ENCODE assay signal across 7 mouse cellular contexts in the genomic region with DNA sequence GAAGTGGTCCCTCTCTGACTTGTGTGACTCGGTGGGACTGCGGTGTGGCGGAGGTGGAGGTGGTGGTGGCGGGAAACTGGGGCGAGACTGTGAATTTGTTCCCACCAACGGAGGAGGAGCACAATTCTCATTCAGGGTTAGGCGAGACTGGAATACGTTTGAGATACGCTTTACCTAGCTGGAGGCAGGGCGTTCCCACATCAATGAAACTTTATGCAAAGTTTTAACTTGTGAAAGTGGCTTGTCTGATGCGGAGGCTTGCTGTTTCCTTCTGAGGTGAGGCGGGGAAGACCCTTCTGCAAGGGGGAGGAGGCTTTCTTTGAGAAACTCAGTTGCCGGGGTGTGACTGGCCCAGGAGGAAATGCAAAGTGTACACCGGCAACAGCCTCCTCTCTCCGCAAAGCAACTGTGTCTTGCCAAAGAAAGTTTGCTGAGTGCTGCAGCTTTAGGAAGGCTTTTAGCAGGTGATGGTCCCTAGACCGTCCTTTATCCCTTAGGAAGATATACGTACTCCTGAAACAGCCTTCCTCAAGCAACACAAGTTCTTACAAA. TPM values are rescaled to one million over a fixed set of nuclear protein-coding genes. Genes with fewer than 3 reads are reported as not detected.
A peak's percentile ranks its signal among the peaks of the same experiment; 100 is the strongest.
DNase-seq lines count a peak whose midpoint lies in the region; ATAC-seq lines count a peak whose summit lies in the region.

No protein-coding gene starts in this region.

- H3K4me3 ChIP-seq in liver, embryonic 13.5 days (replicated peaks) = peak overlapping the region; percentile 72
- H3K4me3 ChIP-seq in neural tube, embryonic 13.5 days = peak overlapping the region; percentile 76

- peak overlapping the region; percentile 80 for H3K9ac ChIP-seq in liver, embryonic 13.5 days
- H3K9ac ChIP-seq in neural tube, embryonic 13.5 days = peak overlapping the region; percentile 86

- WGBS in liver, embryonic 13.5 days (ENCODE audit: insufficient replicate concordance) = 2% methylated on average over 17 of the region's 17 CpGs
- 2% methylated on average over 17 of the region's 17 CpGs for WGBS in neural tube, embryonic 13.5 days

- H3K4me2 ChIP-seq in liver, embryonic 13.5 days = peak overlapping the region; percentile 95
- peak overlapping the region; percentile 97 for H3K4me2 ChIP-seq in neural tube, embryonic 13.5 days

- no peaks in the 10 kb centered on the region for H3K27me3 ChIP-seq in liver, embryonic 13.5 days
- peaks cover 17% of the 10 kb centered on the region for H3K27me3 ChIP-seq in neural tube, embryonic 13.5 days

- no peaks in the 10 kb centered on the region for H3K9me3 ChIP-seq in liver, embryonic 13.5 days (replicated peaks)
- H3K9me3 ChIP-seq in neural tube, embryonic 13.5 days = no peaks in the 10 kb centered on the region

- no peaks in the 10 kb centered on the region for H3K36me3 ChIP-seq in liver, embryonic 13.5 days
- H3K36me3 ChIP-seq in neural tube, embryonic 13.5 days = no peaks in the 10 kb centered on the region

- peaks cover 21% of the 10 kb centered on the region for H3K4me1 ChIP-seq in liver, embryonic 13.5 days (replicated peaks)
- H3K4me1 ChIP-seq in neural tube, embryonic 13.5 days (replicated peaks) = peaks cover 15% of the 10 kb centered on the region

- peak; percentile 36 for ATAC-seq in granulocyte monocyte progenitor cell, adult 5-6 weeks (replicated peaks; ENCODE audit: poor library complexity, severe bottlenecking)
- ATAC-seq in liver, embryonic 13.5 days (ENCODE audit: low read depth) = peak; percentile 60
- no peak for ATAC-seq in neural tube, embryonic 13.5 days (ENCODE audit: low read depth)

- peak overlapping the region; percentile 68 for H3K27ac ChIP-seq in liver, embryonic 13.5 days
- no peak overlapping the region for H3K27ac ChIP-seq in neural tube, embryonic 13.5 days (replicated peaks)

- peak; percentile 32 to 55 for DNase-seq in lung, adult 18-20 months
- no peak for DNase-seq in lung, postnatal 14 days
- DNase-seq in adrenal gland, postnatal 14 days = peak; percentile 29
- DNase-seq in liver, embryonic 13.5 days = no peak
- no peak for DNase-seq in urinary bladder, adult 18-20 months (ENCODE audit: low spot score in 2 of 2)

RNA-seq across cellular contexts. Expression of gene Gpd2, which starts 1.3 kb away (rescaled TPM):
- 220 and 223 TPM in 2 replicates for total RNA-seq in adrenal gland, postnatal 14 days (2021)
- total RNA-seq in granulocyte monocyte progenitor cell, adult 5-6 weeks (2014; fragmentation: Nextera tagmentation) = 16.1 and 19.2 TPM in 2 replicates
- 29.3 and 31.1 TPM in 2 replicates for total RNA-seq in granulocyte monocyte progenitor cell, adult 5-6 weeks (2017)
- 10.3 and 11.2 TPM in 2 replicates for polyA plus RNA-seq in liver, embryonic 13.5 days (2015; fragmentation: Nextera tagmentation; extraction: Ambion mirVana)
- 16.2 and 17.4 TPM in 2 replicates for polyA plus RNA-seq in neural tube, embryonic 13.5 days (2015; fragmentation: Nextera tagmentation; extraction: Ambion mirVana)

Comparison
In these comparisons a context has a peak if more than half of its experiments do, and no peak if none do; other contexts are left out.
1. DNase-seq: peak in lung, adult 18-20 months (2 of 2) and adrenal gland, postnatal 14 days (single experiment); none in lung, postnatal 14 days (single experiment), liver, embryonic 13.5 days (single experiment) and urinary bladder, adult 18-20 months (0 of 2).